Mouse (Mus musculus): Measurements from ENCODE around the gene Hist1h2ae.
"Not testable (repeated sequence)": the region's sequence is repeated elsewhere in the genome, so short reads cannot be mapped to it uniquely, and the experiment has no call there.

The Hist1h2ae gene

DNA sequence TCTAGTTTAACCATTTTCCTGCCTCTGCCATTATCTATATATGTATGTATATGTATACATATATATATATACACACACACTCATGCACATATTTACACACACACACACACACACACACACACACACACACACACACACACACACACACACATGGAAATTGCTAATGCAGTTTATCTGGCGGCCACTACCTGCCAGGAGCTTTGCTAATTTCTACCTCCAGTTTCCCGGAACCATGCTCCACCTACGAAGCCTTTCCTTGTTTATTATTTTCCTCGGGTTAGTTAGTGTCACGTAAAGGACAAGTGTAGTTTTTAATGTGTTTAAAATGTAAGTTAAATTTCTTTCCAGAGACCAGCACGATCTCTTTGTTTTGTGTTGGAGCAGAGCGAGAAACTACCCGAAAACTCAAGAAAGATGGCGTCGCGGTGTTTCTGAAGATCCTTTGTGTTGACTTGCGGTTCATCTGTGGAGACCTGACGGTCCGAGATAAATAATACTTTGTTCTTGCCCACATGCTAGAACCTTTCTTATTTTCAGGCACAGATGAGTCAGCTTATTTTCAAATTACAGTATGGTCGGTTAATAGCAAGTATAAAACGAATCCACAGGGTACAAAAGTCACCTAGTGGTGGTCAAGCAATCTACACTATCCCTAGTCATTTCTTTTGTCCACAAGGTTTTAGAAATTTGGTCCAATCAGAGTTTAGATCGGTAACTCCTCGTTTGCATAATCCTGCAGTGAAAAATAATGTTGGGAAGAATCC, 8.1 kb downstream of the Hist1h2ae start:
- peak in 1 of 2 experiments; percentile 31 for DNase-seq (ENCODE audit: low spot score in 2 of 2)

DNA sequence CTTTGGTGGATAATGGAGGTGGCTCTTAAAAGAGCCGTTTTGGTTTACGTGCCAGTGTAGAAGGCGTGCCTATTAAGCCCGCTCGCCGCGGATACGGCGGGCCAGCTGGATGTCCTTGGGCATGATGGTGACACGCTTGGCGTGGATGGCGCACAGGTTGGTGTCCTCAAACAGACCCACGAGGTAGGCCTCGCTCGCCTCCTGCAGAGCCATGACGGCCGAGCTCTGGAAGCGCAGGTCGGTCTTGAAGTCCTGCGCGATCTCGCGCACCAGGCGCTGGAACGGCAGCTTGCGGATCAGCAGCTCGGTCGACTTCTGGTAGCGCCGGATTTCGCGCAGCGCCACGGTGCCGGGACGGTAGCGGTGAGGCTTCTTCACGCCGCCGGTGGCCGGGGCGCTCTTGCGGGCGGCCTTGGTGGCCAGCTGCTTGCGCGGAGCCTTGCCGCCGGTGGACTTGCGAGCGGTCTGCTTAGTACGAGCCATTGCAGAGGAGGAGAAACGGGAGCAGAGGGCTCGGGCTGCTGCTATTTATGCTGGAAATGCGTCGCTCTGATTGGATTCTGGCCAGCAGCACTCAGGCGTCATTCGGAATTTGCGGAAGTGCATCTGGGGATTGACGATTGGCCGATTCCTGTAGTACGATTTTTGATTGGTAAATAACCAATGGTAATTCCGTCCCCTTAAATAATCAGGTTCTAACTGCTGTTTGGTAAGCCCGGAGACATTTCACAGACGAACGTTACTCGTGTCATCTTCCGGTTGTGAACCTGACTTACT, 8.9 kb downstream of the Hist1h2ae start, which contains the start of gene Hist1h3e:
Gene Hist1h3e (minus strand): TSS at position 487 of the 777 bp plus-strand sequence.
- DNase-seq (ENCODE audit: low spot score in 2 of 2): peak; percentile 92 to 94

DNA sequence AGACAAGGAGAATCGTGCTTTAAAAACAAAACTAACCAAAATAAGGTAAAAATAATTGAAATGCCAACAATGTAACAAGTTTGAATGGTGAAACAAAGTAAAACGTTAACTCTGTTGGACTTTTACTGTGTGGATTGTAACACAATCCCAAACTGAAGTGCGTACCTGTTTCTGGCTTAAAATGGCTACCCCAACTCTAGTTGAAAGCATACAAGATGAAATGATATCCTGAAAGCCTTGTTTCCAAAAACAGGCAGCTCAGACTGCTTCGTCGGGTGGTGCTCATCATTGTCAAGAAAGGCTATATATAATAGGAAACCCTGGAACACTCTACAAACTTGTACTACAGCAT, 9.5 kb downstream of the Hist1h2ae start:
- not testable (repeated sequence) for DNase-seq (ENCODE audit: low spot score in 2 of 2)

DNA sequence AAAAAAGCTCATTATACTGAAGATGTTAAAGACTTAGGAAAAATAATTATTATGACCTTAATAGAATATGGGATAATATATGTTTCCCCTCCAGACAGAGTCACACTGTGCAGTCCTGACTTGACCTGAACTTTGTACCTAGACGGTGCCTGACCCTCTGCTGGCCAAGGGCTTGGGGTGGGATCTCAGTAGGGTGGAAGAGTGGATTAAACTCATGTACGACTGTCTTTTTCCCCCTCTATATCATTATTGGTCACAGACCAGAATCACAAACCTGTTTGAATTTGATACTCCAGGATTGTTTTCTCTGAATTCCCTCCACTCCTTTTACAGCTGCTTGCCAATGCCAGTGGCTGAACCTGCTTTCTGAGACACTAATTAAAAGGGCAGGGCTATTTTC, 10.3 kb downstream of the Hist1h2ae start:
- not testable (repeated sequence) for DNase-seq (ENCODE audit: low spot score in 2 of 2)

DNA sequence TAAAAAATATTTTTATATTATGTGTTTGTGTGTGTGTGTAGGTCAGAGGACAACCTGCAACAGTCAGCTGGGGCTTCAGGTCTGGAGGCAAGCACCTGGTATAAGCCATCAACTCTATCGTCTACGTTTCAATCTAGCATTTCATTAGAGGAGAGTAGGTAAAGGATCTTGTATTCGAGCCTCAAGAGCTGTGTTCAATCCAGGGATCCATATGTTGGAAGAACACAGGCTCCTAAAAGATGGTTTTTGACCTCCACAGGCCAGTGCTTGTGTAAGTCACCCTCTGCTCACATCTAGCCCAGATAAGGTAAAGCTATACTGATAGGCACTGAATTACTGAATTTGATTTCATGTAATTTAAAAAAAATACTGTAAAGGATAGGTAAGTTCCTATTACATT, 14.1 kb downstream of the Hist1h2ae start:
- DNase-seq (ENCODE audit: low spot score in 2 of 2): no peak

DNA sequence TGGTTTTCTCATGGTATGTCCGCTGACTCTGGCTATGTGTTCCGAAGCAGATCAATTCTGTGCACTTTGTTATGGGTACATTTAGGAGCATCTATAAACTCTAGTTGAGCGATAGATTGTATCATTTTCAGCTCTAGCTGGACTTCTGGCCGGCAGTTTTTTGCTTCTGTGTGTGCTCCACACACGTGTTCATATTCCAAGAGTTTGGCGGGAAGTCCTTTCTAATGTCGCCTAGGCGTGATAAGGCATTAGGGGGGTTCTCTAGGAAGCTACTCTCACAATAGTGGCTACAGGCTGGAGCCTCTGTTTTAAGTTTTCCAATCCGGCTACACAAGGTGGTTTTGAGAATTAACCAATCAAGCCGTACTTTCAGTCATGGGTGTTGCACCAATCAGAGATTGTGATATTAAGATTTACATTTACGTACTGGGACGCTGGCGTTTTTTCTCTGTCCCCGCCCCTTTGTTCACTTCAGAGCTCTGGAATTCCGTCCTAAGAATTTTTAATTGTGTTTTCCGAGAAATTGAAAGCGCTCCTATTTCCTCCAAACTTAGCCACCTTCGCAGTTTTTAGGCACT, 15.1 kb downstream of the Hist1h2ae start:
- peak; percentile 54 to 58 for DNase-seq (ENCODE audit: low spot score in 2 of 2)

DNA sequence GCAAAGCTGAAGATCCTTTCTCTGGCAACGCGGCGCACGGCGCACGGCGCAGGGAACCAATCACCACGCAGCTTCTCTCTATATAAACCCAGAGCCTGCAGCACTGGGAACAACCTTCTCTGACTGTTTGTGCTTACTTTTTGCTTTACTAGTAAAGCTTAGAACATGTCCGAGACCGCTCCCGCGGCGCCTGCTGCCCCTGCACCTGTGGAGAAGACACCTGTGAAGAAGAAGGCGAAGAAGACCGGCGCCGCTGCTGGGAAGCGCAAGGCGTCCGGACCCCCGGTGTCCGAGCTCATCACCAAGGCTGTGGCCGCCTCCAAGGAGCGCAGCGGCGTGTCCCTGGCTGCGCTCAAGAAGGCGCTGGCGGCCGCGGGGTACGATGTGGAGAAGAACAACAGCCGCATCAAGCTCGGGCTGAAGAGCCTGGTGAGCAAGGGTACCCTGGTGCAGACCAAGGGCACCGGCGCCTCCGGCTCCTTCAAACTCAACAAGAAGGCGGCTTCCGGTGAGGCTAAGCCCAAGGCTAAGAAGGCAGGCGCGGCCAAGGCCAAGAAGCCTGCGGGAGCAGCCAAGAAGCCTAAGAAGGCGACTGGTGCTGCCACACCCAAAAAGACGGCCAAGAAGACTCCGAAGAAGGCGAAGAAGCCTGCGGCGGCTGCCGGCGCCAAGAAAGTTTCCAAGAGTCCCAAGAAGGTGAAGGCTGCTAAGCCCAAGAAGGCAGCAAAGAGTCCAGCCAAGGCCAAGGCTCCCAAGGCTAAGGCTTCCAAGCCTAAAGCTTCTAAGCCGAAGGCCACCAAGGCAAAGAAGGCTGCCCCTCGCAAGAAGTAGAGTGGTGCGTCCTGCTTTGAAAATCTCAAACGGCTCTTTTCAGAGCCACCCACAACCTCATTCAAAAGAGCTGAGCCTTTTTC, 15.8 kb downstream of the Hist1h2ae start:
- DNase-seq (ENCODE audit: low spot score in 2 of 2): peak; percentile 62 to 77

DNA sequence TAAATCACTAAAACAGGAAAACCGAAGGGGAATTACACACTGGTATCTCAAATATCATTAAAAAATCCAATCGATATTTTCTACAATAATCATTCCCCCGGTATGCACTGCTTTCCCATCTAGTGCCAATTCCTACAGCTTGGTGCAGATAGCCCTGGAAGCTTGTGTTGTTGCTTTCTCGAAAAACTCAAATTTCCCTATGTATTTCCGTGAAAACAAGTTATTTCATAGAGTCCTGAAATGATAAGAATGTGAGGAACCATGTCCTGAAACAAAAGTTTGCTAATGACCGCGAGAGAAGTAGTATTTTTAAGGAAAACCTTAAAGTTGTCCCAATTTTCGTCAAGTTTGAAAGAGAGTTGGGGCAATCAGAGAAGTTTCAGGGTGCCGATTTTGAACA, 16.6 kb downstream of the Hist1h2ae start:
- DNase-seq (ENCODE audit: low spot score in 2 of 2): no peak

DNA sequence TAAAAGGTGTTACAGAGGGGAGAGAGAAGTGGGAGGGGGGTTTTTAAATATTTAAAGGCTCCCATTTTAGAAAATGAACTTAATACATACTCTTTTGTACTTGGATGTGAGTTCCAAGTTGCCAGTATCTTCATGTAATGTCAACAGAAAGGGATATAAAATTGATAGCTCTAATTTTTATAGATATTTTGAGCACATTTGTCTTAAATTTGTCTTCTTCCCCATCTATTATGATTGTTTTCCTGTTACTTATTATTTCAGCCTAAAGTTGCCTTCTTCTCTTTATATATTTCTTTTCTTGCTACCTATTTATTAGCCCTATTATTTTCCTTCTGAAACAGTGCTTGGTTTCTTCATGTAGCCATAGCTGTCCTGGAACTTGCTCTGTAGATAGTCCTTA, 18.1 kb downstream of the Hist1h2ae start, which contains the start of gene Hist1h1d:
Gene Hist1h1d (plus strand): TSS at position 301 of the 400 bp plus-strand sequence.
- no peak for DNase-seq (ENCODE audit: low spot score in 2 of 2)

DNA sequence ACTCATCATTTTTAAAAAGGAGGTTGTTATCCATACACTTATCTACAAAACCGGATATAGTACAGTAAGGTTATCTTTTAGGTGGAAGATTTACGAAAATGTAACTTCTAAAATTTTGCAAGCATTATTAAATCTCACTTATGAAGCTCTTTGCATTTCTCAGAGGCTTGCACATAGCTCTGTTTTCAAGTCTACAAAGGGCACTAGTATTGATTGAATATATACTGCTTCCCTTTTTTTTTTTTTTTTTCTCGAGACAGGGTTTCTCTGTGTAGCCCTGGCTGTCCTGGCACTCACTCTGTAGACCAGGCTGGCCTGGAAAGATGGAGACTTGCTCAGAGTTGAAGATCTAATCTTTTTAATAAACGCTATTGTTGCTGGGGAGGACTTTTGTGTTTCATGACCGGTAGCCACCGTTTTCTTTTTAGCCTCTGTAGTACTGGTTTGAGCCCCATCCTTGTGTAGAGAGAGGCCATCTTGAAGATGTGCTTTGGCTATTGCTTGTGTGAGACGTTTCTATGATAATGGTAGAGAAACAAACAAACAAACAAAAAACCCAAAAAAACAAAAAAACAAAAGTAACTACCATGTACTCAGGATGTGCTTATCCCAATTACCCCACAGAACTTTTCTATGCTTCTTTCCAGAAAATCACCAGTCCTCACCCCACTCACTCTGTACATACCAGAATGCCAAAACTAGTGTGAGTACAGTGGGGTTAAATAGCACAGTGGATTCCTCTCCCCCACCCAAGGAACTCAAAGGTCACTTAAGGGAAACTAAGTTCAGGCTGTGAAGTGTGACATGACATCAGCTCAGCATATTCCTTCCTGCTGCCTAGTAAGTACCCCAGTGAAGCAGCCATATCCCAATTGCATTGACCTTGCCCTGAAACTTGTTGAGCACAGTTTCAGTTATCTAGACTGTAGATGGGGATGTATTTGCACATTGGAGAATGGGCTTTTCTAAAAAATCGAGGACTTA, 18.8 kb downstream of the Hist1h2ae start:
- no peak for DNase-seq (ENCODE audit: low spot score in 2 of 2)

DNA sequence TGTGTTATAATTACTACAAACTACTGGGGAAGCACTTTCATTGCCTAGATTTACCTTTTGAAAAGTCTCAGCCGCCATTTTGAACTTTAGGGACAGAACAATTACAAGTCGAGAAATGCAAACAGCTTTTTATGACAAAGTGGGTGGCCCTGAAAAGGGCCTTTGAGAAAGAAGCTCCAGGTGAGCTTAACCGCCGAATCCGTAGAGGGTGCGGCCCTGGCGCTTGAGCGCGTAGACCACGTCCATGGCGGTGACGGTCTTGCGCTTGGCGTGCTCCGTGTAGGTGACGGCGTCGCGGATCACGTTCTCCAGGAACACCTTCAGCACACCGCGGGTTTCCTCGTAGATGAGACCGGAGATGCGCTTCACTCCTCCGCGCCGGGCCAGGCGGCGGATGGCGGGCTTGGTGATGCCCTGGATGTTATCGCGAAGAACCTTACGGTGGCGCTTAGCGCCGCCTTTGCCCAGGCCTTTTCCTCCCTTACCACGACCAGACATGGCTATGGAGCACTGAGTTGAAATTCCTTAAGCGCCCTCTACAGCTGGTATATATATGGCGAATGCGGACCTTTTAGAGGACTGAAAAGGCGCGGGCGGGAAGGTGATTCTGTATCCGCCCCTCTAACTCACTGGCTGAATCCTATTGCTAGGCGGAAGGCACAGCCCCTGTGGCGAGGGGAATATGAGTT, 19.7 kb downstream of the Hist1h2ae start, which contains the start of gene Hist1h4f:
Gene Hist1h4f (minus strand): TSS at position 503 of the 689 bp plus-strand sequence.
- DNase-seq (ENCODE audit: low spot score in 2 of 2): peak; percentile 85 to 88

DNA sequence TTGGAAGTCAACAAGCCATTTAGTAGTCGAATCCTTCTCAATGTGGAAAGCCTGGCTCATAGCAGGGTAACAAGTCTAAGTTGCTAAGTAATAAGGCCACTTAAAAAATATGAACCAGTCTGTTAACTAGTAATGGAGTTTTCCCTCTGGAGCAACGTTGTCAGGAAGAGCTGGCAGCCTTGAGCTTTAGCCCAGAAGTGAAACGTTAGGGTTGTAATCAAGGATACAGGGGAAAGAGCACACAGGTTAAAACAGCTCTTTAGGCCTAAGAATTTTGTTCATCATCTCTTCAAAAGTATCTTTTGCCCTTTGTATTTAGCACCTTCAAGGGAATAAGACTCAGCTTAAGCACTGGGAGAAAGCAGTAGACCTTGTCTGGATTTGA, 20.3 kb downstream of the Hist1h2ae start:
- DNase-seq (ENCODE audit: low spot score in 2 of 2): no peak

DNA sequence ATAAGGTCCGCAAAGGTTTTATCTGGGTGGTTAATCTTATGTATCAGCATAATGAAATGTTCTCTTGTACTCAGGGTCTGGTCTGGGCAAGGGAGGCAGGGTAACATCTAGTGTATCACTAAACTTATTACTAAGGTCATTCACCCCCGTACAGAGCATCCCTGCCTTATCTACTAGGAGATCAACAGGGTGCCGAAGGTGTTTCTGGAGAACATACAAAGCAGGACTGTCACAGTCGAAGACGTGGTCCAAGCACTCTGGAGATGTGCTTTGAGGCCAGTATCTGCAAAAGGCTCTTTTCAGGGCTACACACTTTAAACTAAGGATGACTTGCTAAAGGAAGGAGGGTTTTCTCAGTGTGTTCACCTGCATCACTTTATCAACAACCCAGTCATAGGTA, 24.3 kb downstream of the Hist1h2ae start:
- no peak for DNase-seq (ENCODE audit: low spot score in 2 of 2)

DNA sequence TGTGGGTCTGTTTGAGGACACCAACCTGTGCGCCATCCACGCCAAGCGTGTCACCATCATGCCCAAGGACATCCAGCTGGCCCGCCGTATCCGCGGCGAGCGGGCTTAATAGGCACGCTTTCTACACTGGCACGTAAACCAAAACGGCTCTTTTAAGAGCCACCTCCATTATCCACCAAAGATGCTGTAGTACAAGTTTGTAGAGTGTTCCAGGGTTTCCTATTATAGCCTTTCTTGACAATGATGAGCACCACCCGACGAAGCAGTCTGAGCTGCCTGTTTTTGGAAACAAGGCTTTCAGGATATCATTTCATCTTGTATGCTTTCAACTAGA, 26.3 kb downstream of the Hist1h2ae start:
- DNase-seq (ENCODE audit: low spot score in 2 of 2): not testable (repeated sequence)

DNA sequence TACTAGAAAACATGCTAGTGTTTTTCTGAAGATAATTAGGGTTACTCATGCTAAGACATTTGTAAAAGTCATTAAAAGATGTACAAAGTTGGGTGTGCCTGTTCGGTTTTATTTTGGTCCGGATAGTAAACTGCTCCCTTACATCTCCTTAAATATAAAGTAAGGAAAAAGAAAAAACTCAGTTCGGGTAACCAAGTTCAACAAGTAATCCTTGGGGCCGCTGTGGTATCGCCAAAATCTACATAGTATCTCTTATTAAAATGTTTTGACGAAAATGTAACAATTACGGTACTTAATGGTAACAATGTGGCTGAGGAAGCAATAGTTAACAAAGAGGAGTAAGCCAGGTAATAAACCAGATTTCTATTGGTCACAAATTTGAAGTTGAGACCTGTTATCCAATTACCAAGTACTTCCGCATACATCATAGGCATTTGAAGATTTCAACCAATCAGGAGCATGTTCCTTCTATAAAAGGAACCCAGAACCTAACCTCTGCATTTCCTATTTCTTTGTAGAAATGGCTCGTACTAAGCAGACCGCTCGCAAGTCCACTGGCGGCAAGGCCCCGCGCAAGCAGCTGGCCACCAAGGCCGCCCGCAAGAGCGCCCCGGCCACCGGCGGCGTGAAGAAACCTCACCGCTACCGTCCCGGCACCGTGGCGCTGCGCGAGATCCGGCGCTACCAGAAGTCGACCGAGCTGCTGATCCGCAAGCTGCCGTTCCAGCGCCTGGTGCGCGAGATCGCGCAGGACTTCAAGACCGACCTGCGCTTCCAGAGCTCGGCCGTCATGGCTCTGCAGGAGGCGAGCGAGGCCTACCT, 26.8 kb downstream of the Hist1h2ae start, which contains the start of gene Hist1h3f:
Gene Hist1h3f (plus strand): TSS at position 88 of the 822 bp plus-strand sequence.
- DNase-seq (ENCODE audit: low spot score in 2 of 2): peak; percentile 57 to 66

DNA sequence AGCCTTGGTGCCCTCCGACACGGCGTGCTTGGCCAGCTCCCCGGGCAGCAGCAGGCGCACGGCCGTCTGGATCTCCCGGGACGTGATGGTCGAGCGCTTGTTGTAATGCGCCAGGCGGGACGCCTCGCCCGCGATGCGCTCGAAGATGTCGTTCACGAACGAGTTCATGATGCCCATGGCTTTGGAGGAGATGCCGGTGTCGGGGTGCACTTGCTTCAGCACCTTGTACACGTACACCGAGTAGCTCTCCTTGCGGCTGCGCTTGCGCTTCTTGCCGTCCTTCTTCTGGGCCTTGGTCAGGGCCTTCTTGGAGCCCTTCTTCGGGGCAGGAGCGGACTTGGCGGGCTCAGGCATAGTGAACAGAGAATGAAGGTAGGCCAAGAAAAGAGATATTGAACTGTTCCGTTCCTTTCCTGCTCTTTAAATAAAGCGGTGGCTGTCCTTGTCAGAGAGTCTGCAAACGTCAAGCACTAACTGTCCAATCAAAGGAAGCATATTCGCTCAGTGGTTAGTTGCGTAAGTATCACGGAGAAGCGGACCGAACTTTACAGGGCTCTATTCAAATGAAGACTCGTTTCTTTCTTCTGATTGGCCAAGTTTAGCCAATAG, 27.9 kb downstream of the Hist1h2ae start, which contains the start of gene Hist1h2bh:
Gene Hist1h2bh (minus strand): TSS at position 394 of the 609 bp plus-strand sequence.
- peak; percentile 50 to 63 for DNase-seq (ENCODE audit: low spot score in 2 of 2)

DNA sequence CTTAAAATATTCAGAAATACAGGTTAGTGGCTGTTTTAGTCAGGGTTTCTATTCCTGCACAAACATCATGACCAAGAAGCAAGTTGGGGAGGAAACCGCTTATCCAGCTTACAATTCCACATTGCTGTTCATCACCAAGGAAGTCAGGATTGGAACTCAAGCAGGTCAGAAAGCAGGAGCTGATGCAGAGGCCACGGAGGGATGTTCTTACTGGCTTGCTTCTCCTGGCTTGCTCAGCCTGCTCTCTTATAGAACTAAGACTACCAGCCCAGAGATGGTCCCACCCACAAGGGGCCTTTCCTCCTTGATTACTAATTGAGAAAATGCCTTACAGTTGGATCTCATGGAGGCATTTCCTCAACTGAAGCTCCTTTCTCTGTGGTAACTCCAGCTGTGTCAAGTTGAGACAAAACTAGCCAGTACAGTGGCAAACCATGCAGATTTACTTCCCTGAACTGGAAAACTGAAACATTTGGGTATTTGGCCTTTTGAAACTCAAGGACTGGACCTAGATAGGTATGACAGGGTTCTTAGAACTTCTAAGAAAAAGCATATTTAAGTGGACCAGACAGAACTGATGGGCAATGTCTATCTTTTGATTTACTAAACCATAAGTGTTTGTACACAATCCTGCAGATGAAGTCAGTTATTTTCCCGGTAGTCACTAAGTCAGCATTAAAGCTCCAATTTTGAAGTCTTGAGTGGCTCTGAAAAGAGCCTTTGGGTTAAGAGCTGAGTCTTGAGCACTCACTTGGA, 28.6 kb downstream of the Hist1h2ae start:
- DNase-seq (ENCODE audit: low spot score in 2 of 2): not testable (repeated sequence)

Measured in frontal cortex, postnatal 10 days (tissue).